In the genomic region with DNA sequence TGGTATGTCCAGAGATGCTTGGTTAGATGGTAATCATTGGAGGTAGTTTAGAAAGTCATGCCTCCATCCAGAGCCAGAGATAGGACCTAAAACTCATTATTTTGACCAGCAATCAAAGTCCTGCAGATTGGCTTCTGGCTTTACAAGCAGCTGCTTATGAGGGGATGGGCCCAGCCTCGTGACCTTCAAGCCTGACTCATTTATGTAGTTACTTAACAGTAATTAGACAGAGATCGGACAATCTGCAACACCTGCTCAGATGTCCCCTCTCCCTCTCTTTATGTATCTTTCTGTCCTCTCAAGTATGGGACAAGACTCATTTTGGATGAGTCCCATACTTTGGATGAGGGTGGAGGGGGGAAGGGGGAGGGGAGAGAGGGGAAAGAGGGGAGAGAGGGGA, we compare ENCODE assay signal across 23 mouse cellular contexts. TPM values are rescaled to one million over a fixed set of nuclear protein-coding genes. Genes with fewer than 3 reads are reported as not detected.
DNase-seq lines count a peak whose midpoint lies in the region; ATAC-seq and TF ChIP-seq lines count a peak whose summit lies in the region.
"Had no signal": no experiment of that assay in that cellular context is flagged by ENCODE, and none has a peak within 500 bp of the region (broad histone marks: within the 10 kb centered on the region; RNA-seq: fewer than 3 reads in every experiment).

No protein-coding gene starts in this region.

- no peaks in the 10 kb centered on the region for H3K36me3 ChIP-seq in testis, adult 2 months (ENCODE audit: control insufficient read depth, insufficient read depth, low read length)
- H3K36me3 ChIP-seq in CH12.LX (replicated peaks in 1 of 2; ENCODE audit: control insufficient read depth in 1 of 2, insufficient read depth in 1 of 2, low read length in 1 of 2): no peaks in the 10 kb centered on the region
- H3K36me3 ChIP-seq in kidney, embryonic 16.5 days (ENCODE audit: insufficient read depth, low read length): no peaks in the 10 kb centered on the region
- H3K36me3 ChIP-seq: G1E had no signal

- peaks cover 2% of the 10 kb centered on the region; the same call in 1 of the 2 replicates for H3K4me1 ChIP-seq in testis, adult 2 months (ENCODE audit: control insufficient read depth, insufficient read depth, low read length)
- H3K4me1 ChIP-seq in CH12.LX (ENCODE audit: control insufficient read depth in 1 of 2, insufficient read depth in 2 of 2): peaks cover 0 to 12% of the 10 kb centered on the region in 2 experiments; a peak in 3 of 4 replicates
- H3K4me1 ChIP-seq in kidney, embryonic 16.5 days (ENCODE audit: insufficient read depth, low read length): no peaks in the 10 kb centered on the region

- no peak for ATAC-seq in kidney, embryonic 16.5 days (ENCODE audit: low FRiP score, low TSS enrichment)
- ATAC-seq: activated CD4-positive, CD25-positive, alpha-beta regulatory T cell, adult 4 months; CD4-positive, CD25-positive, alpha-beta regulatory T cell, adult 4 months; Patski had no signal

- H3K27ac ChIP-seq in testis, adult 2 months (ENCODE audit: control insufficient read depth, insufficient read depth, low read depth, low read length): no peak overlapping the region
- H3K27ac ChIP-seq in CH12.LX (ENCODE audit: insufficient read depth, low read depth): no peak overlapping the region
- no peak overlapping the region for H3K27ac ChIP-seq in kidney, embryonic 16.5 days (ENCODE audit: low read length)

- H3K27me3 ChIP-seq in testis, adult 2 months (ENCODE audit: control insufficient read depth, insufficient read depth, low read length): no peaks in the 10 kb centered on the region
- no peaks in the 10 kb centered on the region for H3K27me3 ChIP-seq in CH12.LX (replicated peaks)
- no peaks in the 10 kb centered on the region for H3K27me3 ChIP-seq in kidney, embryonic 16.5 days (ENCODE audit: insufficient read depth, low read length)
- H3K27me3 ChIP-seq: Patski had no signal

- no peak overlapping the region for H3K4me2 ChIP-seq in CH12.LX (ENCODE audit: insufficient read depth, low read depth, poor library complexity, severe bottlenecking)
- no peak overlapping the region for H3K4me2 ChIP-seq in kidney, embryonic 16.5 days (replicated peaks; ENCODE audit: low read depth, low read length)

- no peak for TF ChIP-seq RAD21 in CH12.LX (IDR thresholded peaks at IDR 0.05; ENCODE audit: low read depth, low read length)

- H3K79me2 ChIP-seq in CH12.LX (replicated peaks; ENCODE audit: control insufficient read depth, extremely low read depth, insufficient read depth, poor library complexity, severe bottlenecking): no peaks in the 10 kb centered on the region

- H3K9ac ChIP-seq in CH12.LX (ENCODE audit: insufficient read depth, low read depth): no peak overlapping the region
- no peak overlapping the region for H3K9ac ChIP-seq in kidney, embryonic 16.5 days (replicated peaks; ENCODE audit: low read length)

- no peaks in the 10 kb centered on the region for H3K9me3 ChIP-seq in CH12.LX (replicated peaks; ENCODE audit: low read length)
- no peaks in the 10 kb centered on the region for H3K9me3 ChIP-seq in kidney, embryonic 16.5 days (ENCODE audit: low read length)
- H3K9me3 ChIP-seq: G1E had no signal

- WGBS in kidney, embryonic 16.5 days: 63% methylated on average over 2 of the region's 2 CpGs

- TF ChIP-seq POLR2A in testis, adult 2 months (IDR thresholded peaks at IDR 0.05; ENCODE audit: control insufficient read depth, low read depth, low read length): no peak
- no peak for TF ChIP-seq POLR2A in CH12.LX (IDR thresholded peaks at IDR 0.05; ENCODE audit: low read depth, low read length)

- DNase-seq in testis, postnatal 10 days (ENCODE audit: low spot score): no peak
- DNase-seq in A20 (ENCODE audit: low read depth, low spot score): peak; percentile 30
- no peak for DNase-seq in CH12.LX (ENCODE audit: extremely low read depth)
- DNase-seq in adrenal gland, adult (ENCODE audit: inconsistent age in 2 of 2, low spot score in 1 of 2): no peak
- DNase-seq: adrenal gland, adult 2 months; adrenal gland, adult 8-10 months; adrenal gland, postnatal 10 days; adrenal gland, postnatal 14 days; adrenal gland, postnatal 25 days; adrenal gland, postnatal 36 days; B cell, adult 2 months; cerebellum, adult 11 months; cerebellum, adult 11-12 months; cerebellum, adult 18-20 months; cerebellum, adult 2 months; cerebellum, adult 8-10 months; cerebellum, adult 9-10 months had no signal

- TF ChIP-seq CTCF in testis, adult 2 months (IDR thresholded peaks at IDR 0.05; ENCODE audit: control insufficient read depth, insufficient read depth, insufficient replicate concordance, low read depth, low read length): no peak
- no peak for TF ChIP-seq CTCF in CH12.LX (conservative IDR thresholded peaks at IDR 0.05 in 1 of 2, IDR thresholded peaks at IDR 0.05 in 1 of 2; ENCODE audit: low read depth in 2 of 2, low read length in 2 of 2)

- peak; percentile 66 for TF ChIP-seq EP300 in CH12.LX (IDR thresholded peaks at IDR 0.05; ENCODE audit: low read length)

- dilution Hi-C loops in CH12.LX (cut with MboI; ENCODE audit: extremely low pct_ligation_motif_present, extremely low pct_unique_long_range_greater_than_20kb, low sequenced_read_pairs): no loop called here

- in situ Hi-C loops in CH12.LX (cut with MboI; ENCODE audit: low pct_ligation_motif_present, low pct_unique_long_range_greater_than_20kb, low sequenced_read_pairs): loop anchor here (5.0 kb wide), 1 partner anchor 57 kb away; no protein-coding TSS in a partner anchor

- peak overlapping the region; percentile 24; the same call in 1 of the 2 replicates for H3K4me3 ChIP-seq in testis, adult 2 months (ENCODE audit: control insufficient read depth, low read depth, low read length)
- H3K4me3 ChIP-seq in CH12.LX (replicated peaks in 1 of 3; ENCODE audit: low read depth in 2 of 3, low read length in 2 of 3, poor library complexity in 1 of 3): no peak overlapping the region
- H3K4me3 ChIP-seq in kidney, embryonic 16.5 days (ENCODE audit: low read length): no peak overlapping the region

TF ChIP-seq in CH12.LX, 34 proteins besides CTCF, POLR2A, EP300 and RAD21 (continues in another document):
- TF ChIP-seq KAT2A (IDR thresholded peaks at IDR 0.05; ENCODE audit: insufficient replicate concordance, low read length): no peak
- TF ChIP-seq POLR2AphosphoS2 (IDR thresholded peaks at IDR 0.05; ENCODE audit: low read depth, low read length): no peak
- no peak for TF ChIP-seq GABPA (IDR thresholded peaks at IDR 0.05; ENCODE audit: insufficient replicate concordance, low read depth, low read length)
- TF ChIP-seq ZKSCAN1 (IDR thresholded peaks at IDR 0.05; ENCODE audit: borderline replicate concordance, low read depth, low read length): no peak
- TF ChIP-seq MYC (IDR thresholded peaks at IDR 0.05; ENCODE audit: low read depth, low read length): no peak
- no peak for TF ChIP-seq PAX5 (IDR thresholded peaks at IDR 0.05; ENCODE audit: low read length)
- 0 out of 2 replicates have a peak, but pooled peaks have one; percentile 22 for TF ChIP-seq MEF2A (IDR thresholded peaks at IDR 0.05; ENCODE audit: borderline replicate concordance, low read depth, low read length)
- no peak for TF ChIP-seq SMC3 (IDR thresholded peaks at IDR 0.05; ENCODE audit: low read depth, low read length)
- no peak for TF ChIP-seq MAFK (IDR thresholded peaks at IDR 0.05; ENCODE audit: insufficient replicate concordance, low read length)
- TF ChIP-seq TCF12 (IDR thresholded peaks at IDR 0.05; ENCODE audit: low read depth, low read length): peak; percentile 68
- no peak for TF ChIP-seq MAX (IDR thresholded peaks at IDR 0.05; ENCODE audit: low read length)
- no peak for TF ChIP-seq HCFC1 (IDR thresholded peaks at IDR 0.05; ENCODE audit: low read depth, low read length)
- no peak for TF ChIP-seq ZNF384 (IDR thresholded peaks at IDR 0.05; ENCODE audit: low read depth, low read length)
- no peak for TF ChIP-seq MXI1 (IDR thresholded peaks at IDR 0.05; ENCODE audit: low read depth, low read length)
- TF ChIP-seq ZMIZ1 (IDR thresholded peaks at IDR 0.05; ENCODE audit: low read depth, low read length): no peak
- TF ChIP-seq NELFE (IDR thresholded peaks at IDR 0.05; ENCODE audit: low read depth, low read length): no peak
- TF ChIP-seq JUND (conservative IDR thresholded peaks at IDR 0.05; ENCODE audit: low read depth, low read length): peak; percentile 85
- no peak for TF ChIP-seq RCOR1 (conservative IDR thresholded peaks at IDR 0.05; ENCODE audit: low read depth, low read length)
- peak; percentile 17; the same call in 1 of the 2 replicates for TF ChIP-seq USF1 (IDR thresholded peaks at IDR 0.05; ENCODE audit: low read depth, low read length)
- peak; percentile 67 for TF ChIP-seq BHLHE40 (IDR thresholded peaks at IDR 0.05; ENCODE audit: low read depth, low read length)
- peak; percentile 90 for TF ChIP-seq IRF4 (IDR thresholded peaks at IDR 0.05; ENCODE audit: low read depth, low read length)
- TF ChIP-seq CHD2 (IDR thresholded peaks at IDR 0.05; ENCODE audit: low read length): peak; percentile 44; the same call in 1 of the 2 replicates
- TF ChIP-seq TBP (conservative IDR thresholded peaks at IDR 0.05; ENCODE audit: low read depth, low read length): no peak
- no peak for TF ChIP-seq ZC3H11A (IDR thresholded peaks at IDR 0.05; ENCODE audit: low read depth, low read length)
- TF ChIP-seq MAZ (IDR thresholded peaks at IDR 0.05; ENCODE audit: low read depth, low read length): no peak
- peak; percentile 28; the same call in 1 of the 2 replicates for TF ChIP-seq ETS1 (conservative IDR thresholded peaks at IDR 0.05; ENCODE audit: low read depth, low read length)
- TF ChIP-seq SIN3A (IDR thresholded peaks at IDR 0.05; ENCODE audit: low read length): no peak

RNA-seq across cellular contexts. Expression of a gene that starts 8.0 kb away (rescaled TPM):
- polyA plus RNA-seq in testis, adult 2 months (2012; rRNA removed): 115 and 137 TPM in 2 replicates
- total RNA-seq in CH12.LX (2012; rRNA removed) (24.1 and 26.5 TPM in 2 replicates), CH12.LX (2014; rRNA removed) (8.9 and 10.0 TPM in 2 replicates)
- polyA plus RNA-seq in CH12.LX (2012; ENCODE audit: insufficient read length, low read depth): 24.1 and 25.6 TPM in 2 replicates
- polyA plus RNA-seq in kidney, embryonic 16.5 days (2015; fragmentation: Nextera tagmentation; extraction: Ambion mirVana): 38.0 and 39.7 TPM in 2 replicates
- polyA plus RNA-seq: G1E had no signal

RNA-seq across cellular contexts. Expression of a gene that starts 12.0 kb away (rescaled TPM):
- 2.1 and 2.2 TPM in 2 replicates for polyA plus RNA-seq in testis, adult 2 months (2012; rRNA removed)
- total RNA-seq in CH12.LX (2012; rRNA removed) (4.3 and 4.4 TPM in 2 replicates), CH12.LX (2014; rRNA removed) (0.27 TPM in 1 of 2 replicates, not detected in the other)
- polyA plus RNA-seq in CH12.LX (2012; ENCODE audit: insufficient read length, low read depth): 0.23 and 0.61 TPM in 2 replicates
- polyA plus RNA-seq in kidney, embryonic 16.5 days (2015; fragmentation: Nextera tagmentation; extraction: Ambion mirVana): 3.0 and 3.6 TPM in 2 replicates
- total RNA-seq: G1E had no signal
- polyA plus RNA-seq: G1E, Patski had no signal

RNA-seq across cellular contexts. Expression of a gene that starts 56.6 kb away (rescaled TPM):
- 4.9 and 7.5 TPM in 2 replicates for polyA plus RNA-seq in testis, adult 2 months (2012; rRNA removed)
- total RNA-seq in CH12.LX (2012; rRNA removed) (163 and 168 TPM in 2 replicates), CH12.LX (2014; rRNA removed) (115 and 125 TPM in 2 replicates)
- polyA plus RNA-seq in CH12.LX (2012; ENCODE audit: insufficient read length, low read depth): 162 and 163 TPM in 2 replicates
- polyA plus RNA-seq in kidney, embryonic 16.5 days (2015; fragmentation: Nextera tagmentation; extraction: Ambion mirVana): 239 and 266 TPM in 2 replicates

Comparison
In these comparisons a context has a peak if more than half of its experiments do, and no peak if none do; other contexts are left out.
1. RNA of a gene that starts 56.6 kb away (polyA plus RNA-seq): 239 to 266 TPM in kidney, embryonic 16.5 days and 162 to 163 TPM in CH12.LX; 4.9 to 7.5 TPM in testis, adult 2 months; every median in the first group is over 10 times any median in the second.